Mouse (Mus musculus) E14TG2a.4 (cell line): ENCODE data around the gene Cdh23.

Experiments
- CTCF ChIP-seq: conservative IDR thresholded peaks from 2 replicates; pipeline ENCODE4 v1.5.1; 2014; ENCODE audit warnings: low read length
- POU5F1 ChIP-seq: IDR thresholded peaks from 2 replicates; pipeline ENCODE4 v1.6.1; 2014; ENCODE audit warnings: low read length, borderline replicate concordance

GRCm38 (mm10) chr10:60261530-60261929, 434.8 kb downstream of the Cdh23 start:
- no peak for TF ChIP-seq CTCF
- no peak for TF ChIP-seq POU5F1
